Mouse (Mus musculus) testis, adult 2 months (tissue): ENCODE data around the gene Dmbt1. TPM values are rescaled to one million over a fixed set of nuclear protein-coding genes. Genes with fewer than 3 reads are reported as not detected.

ENCODE experiments used
- H3K27ac ChIP-seq: fragments of 200-500 bp; 2 replicates; pipeline ENCODE4 v1.5.1; 2012; ENCODE audit warnings: low read depth, low read length; ENCODE audit not compliant: control insufficient read depth, insufficient read depth
- H3K27me3 ChIP-seq: fragments of 200-500 bp; 2 replicates; pipeline ENCODE4 v1.6.1; 2012; ENCODE audit warnings: mild to moderate bottlenecking, low read length, moderate library complexity; ENCODE audit not compliant: control insufficient read depth, insufficient read depth
- H3K36me3 ChIP-seq: fragments of 200-500 bp; 2 replicates; pipeline ENCODE4 v1.6.1; 2012; ENCODE audit warnings: mild to moderate bottlenecking, low read length; ENCODE audit not compliant: control insufficient read depth, insufficient read depth
- H3K4me1 ChIP-seq: fragments of 200-500 bp; 2 replicates; pipeline ENCODE4 v1.6.1; 2012; ENCODE audit warnings: low read length; ENCODE audit not compliant: control insufficient read depth, insufficient read depth
- H3K4me3 ChIP-seq: fragments of 200-500 bp; 2 replicates; pipeline ENCODE4 v1.5.1; 2012; ENCODE audit warnings: low read depth, mild to moderate bottlenecking, low read length, moderate library complexity, mixed read lengths; ENCODE audit not compliant: control insufficient read depth
- CTCF ChIP-seq: fragments of 200-500 bp; IDR thresholded peaks from 2 replicates; pipeline ENCODE4 v1.5.1; 2012; ENCODE audit warnings: low read depth, mild to moderate bottlenecking, inconsistent platforms, low read length, moderate library complexity; ENCODE audit not compliant: control insufficient read depth, insufficient read depth, insufficient replicate concordance
- POLR2A ChIP-seq: fragments of 200-500 bp; IDR thresholded peaks from 2 replicates; pipeline ENCODE4 v1.6.1; 2012; ENCODE audit warnings: low read depth, mild to moderate bottlenecking, inconsistent platforms, low read length, moderate library complexity; ENCODE audit not compliant: control insufficient read depth
- polyA plus RNA-seq: library from polyadenylated mRNA; depleted of rRNA; stranded (reverse); fragments of >200 nt; gene quantifications from 2 replicates; pipeline ENCODE4 v1.2.3, GENCODE M21; 2012; rRNA removed

The Dmbt1 gene
- polyA plus RNA-seq, 1 experiment, result 0.36 TPM

DNA sequence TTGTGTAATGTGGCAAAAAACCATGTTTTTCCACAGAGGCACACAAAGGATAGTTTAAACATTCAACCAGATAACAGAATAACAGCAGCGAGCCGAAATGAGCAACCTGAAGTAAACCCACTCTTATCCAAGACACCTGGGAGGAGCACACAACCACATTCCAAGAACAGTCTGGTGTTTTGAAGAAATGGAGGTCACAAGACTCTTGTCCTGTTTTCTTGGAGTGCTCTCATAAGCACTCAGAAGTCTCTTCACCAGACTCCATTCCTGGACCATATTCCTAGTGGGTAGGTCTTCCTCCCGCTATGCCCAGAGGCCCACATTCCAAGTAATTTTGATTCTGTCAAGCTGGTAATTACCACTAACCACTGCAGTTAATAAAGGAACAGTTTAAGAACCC, 118.3 kb downstream of the Dmbt1 start:
- H3K4me1 ChIP-seq, result no peaks in the 10 kb centered on the region

DNA sequence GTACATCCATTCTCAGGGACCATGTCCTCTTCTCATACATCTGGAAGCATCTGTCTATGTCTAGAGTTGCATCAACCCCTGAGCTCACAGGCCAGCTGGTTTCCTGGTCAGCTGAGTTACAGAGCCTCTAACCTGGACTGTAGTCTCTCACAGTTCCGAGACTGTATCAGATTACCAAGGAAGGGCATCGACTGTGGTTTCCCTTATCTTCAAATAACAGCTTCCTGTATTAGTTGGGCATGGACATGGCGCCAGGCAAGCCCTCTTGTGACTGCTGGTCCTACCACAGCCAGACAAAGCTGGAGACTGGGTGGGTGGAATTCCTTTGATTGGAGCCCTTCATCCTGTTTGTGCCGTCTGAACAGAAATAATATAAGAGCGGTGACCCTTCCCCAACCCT, 121.2 kb downstream of the Dmbt1 start:
- no peaks in the 10 kb centered on the region for H3K36me3 ChIP-seq
- no peak for TF ChIP-seq CTCF
- TF ChIP-seq POLR2A, result no peak
- H3K27ac ChIP-seq, result no peak overlapping the region
- no peaks in the 10 kb centered on the region for H3K4me1 ChIP-seq
- H3K4me3 ChIP-seq, result no peak overlapping the region
- no peaks in the 10 kb centered on the region for H3K27me3 ChIP-seq

More for the DNA sequence above, 118.3 kb downstream of the Dmbt1 start:
- TF ChIP-seq POLR2A (no peak), CTCF (no peak)
- Histone ChIP-seq H3K36me3 (no peaks in the 10 kb centered on the region), H3K27ac (no peak overlapping the region), H3K27me3 (no peaks in the 10 kb centered on the region), H3K4me3 (no peak overlapping the region)

DNA sequence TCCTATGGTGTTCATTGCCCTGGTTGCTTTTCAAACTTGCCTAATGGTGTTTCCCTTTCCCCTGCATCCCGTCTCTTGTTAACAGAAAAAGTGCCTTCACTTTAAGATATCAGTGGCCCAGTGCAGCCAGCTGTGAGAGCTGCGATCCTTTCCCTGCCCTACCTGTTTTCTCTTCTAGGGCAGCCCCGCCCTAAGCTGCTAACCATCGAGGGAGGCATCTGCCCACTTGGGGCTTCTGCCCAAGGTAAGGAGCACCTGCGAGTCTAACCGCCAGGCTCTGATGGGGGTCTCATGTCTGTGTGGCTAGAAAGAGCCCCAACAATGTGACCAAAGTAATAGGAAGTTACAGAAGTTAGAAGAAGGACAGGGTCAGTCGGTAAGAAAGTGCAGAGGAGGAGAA, 130.4 kb downstream of the Dmbt1 start:
- TF ChIP-seq CTCF (no peak), POLR2A (no peak)
- Histone ChIP-seq H3K27me3 (no peaks in the 10 kb centered on the region), H3K36me3 (no peaks in the 10 kb centered on the region), H3K4me3 (no peak overlapping the region), H3K4me1 (no peaks in the 10 kb centered on the region), H3K27ac (no peak overlapping the region)

DNA sequence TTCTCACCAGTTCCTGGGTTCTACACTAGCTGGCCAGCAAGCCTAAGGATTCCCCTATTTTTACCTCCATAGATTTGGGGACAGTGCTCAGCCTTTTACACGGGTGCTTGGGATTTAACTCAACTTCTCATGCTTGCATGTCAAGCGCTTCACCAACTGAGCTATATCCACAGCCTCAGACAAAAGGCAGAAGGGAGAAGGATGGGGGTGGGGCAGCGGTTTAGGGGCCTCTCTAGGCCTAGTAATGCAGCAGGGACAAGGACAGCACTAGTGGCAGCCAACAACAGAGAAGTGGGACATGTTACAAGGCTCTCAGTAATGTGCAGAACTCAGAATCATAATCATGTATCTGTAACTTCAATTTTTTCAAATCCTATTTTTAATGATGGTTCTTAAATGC, 135.9 kb downstream of the Dmbt1 start:
- H3K4me3 ChIP-seq, result no peak overlapping the region
- no peaks in the 10 kb centered on the region for H3K36me3 ChIP-seq
- no peaks in the 10 kb centered on the region for H3K27me3 ChIP-seq
- TF ChIP-seq CTCF, result no peak
- TF ChIP-seq POLR2A, result no peak
- H3K27ac ChIP-seq, result no peak overlapping the region
- no peaks in the 10 kb centered on the region for H3K4me1 ChIP-seq

DNA sequence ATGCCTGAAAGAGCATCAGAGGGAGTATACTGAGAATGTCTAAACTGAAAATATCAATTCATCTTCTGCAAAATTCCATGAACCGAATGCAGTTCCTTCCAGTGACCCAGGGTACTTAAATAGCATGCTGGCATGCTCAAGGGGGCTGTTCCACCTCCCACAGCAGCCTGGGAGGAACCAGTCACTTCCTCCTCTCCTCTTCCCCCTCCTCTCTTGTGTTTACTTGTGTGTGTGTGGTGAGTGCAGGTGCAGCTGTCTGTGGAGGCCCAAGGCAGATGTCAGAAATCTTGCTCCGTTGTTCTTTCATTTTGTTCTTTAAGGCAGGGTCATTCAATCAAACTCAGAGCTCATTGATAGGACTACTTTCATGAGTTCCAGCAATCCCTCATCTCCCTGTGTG, 137.2 kb downstream of the Dmbt1 start:
- no peak overlapping the region for H3K4me3 ChIP-seq
- no peaks in the 10 kb centered on the region for H3K4me1 ChIP-seq
- no peaks in the 10 kb centered on the region for H3K27me3 ChIP-seq
- no peak overlapping the region for H3K27ac ChIP-seq
- no peaks in the 10 kb centered on the region for H3K36me3 ChIP-seq
- TF ChIP-seq POLR2A (no peak), CTCF (no peak)

Other genes with a start within 250 kb of the Dmbt1 start
- gene Plekha1, start 166.3 kb upstream of the Dmbt1 start, polyA plus RNA-seq, result 6.7 and 6.9 TPM in 2 replicates
- 6.7 and 7.3 TPM in 2 replicates for gene Htra1, start 95.9 kb upstream of the Dmbt1 start, polyA plus RNA-seq
- 18.5 and 19.6 TPM in 2 replicates for gene 4933402N03Rik, start 114.3 kb downstream of the Dmbt1 start, polyA plus RNA-seq
- gene 5430419D17Rik, start 142.3 kb downstream of the Dmbt1 start, polyA plus RNA-seq, result 0.30 and 0.51 TPM in 2 replicates